In genomic region chr16:94317752-94318151, GRCm38 (mm10) we compare ENCODE assay signal across 18 mouse cellular contexts. TPM values are rescaled to one million over a fixed set of nuclear protein-coding genes. Genes with fewer than 3 reads are reported as not detected.
DNase-seq lines count a peak whose midpoint lies in the region; TF ChIP-seq lines count a peak whose summit lies in the region.
"Had no signal": no experiment of that assay in that cellular context is flagged by ENCODE, and none has a peak within 500 bp of the region (broad histone marks: within the 10 kb centered on the region; RNA-seq: fewer than 3 reads in every experiment).

No protein-coding gene starts in this region.

- intact Hi-C loops in gastrocnemius, adult 2 months (cut with DNase I): no loop called here

- H3K27ac ChIP-seq in gastrocnemius, adult 2 months: peak overlapping the region; percentile 48
- H3K27ac ChIP-seq: embryonic facial prominence, embryonic 12.5 days; forebrain, embryonic 15.5 days; hindbrain, embryonic 15.5 days; limb, embryonic 15.5 days; midbrain, embryonic 13.5 days had no signal

- DNase-seq in gastrocnemius, adult 2 months: no peak
- no peak for DNase-seq in gastrocnemius, postnatal 10 days
- DNase-seq in urinary bladder, postnatal 25 days (ENCODE audit: low spot score): peak; percentile 12
- no peak for DNase-seq in urinary bladder, postnatal 4 days (ENCODE audit: low spot score in 2 of 2)
- peak; percentile 62 for DNase-seq in large intestine, adult 2 months (ENCODE audit: low read depth, low spot score)
- DNase-seq in yolk sac, embryonic 10.5 days (ENCODE audit: low spot score): peak; percentile 40
- no peak for DNase-seq in cerebellum, adult 9-11 months
- DNase-seq in embryo, embryonic 11 days: no peak
- DNase-seq: cerebellum, adult 8-10 months; gastrocnemius, postnatal 36 days; layer of hippocampus, postnatal 36 days; right cerebral cortex, postnatal 14 days had no signal

- WGBS in large intestine, adult 2 months: 31% methylated on average over 5 of the region's 5 CpGs

- TF ChIP-seq CTCF in gastrocnemius, adult 2 months (IDR thresholded peaks at IDR 0.05): no peak

- H3K4me3 ChIP-seq in gastrocnemius, adult 2 months: no peak overlapping the region
- H3K4me3 ChIP-seq: embryonic facial prominence, embryonic 12.5 days; forebrain, embryonic 15.5 days; hindbrain, embryonic 15.5 days; limb, embryonic 15.5 days; midbrain, embryonic 13.5 days had no signal

RNA-seq across cellular contexts. Expression of gene Hlcs, which starts 4.4 kb away (rescaled TPM):
- total RNA-seq in gastrocnemius, adult 2 months (2021): 10 to 100 TPM in 1 of 2 experiments, 1 to 10 TPM in 1; 7.5 to 10.3 TPM
- total RNA-seq in gastrocnemius, postnatal 10 days (2021): 1 to 10 TPM; 7.0 to 7.7 TPM
- polyA plus RNA-seq in large intestine, adult 2 months (2012; rRNA removed): 4.0 and 5.4 TPM in 2 replicates

RNA-seq across cellular contexts. Expression of gene Ripply3, which starts 10.5 kb away (rescaled TPM):
- total RNA-seq in gastrocnemius, adult 2 months (2021): 1 to 10 TPM in 1 of 2 experiments, under 1 TPM in 1; 0.59 to 1.0 TPM
- total RNA-seq in gastrocnemius, postnatal 10 days (2021): 1 to 10 TPM; 1.9 to 3.4 TPM
- polyA plus RNA-seq in large intestine, adult 2 months (2012; rRNA removed): 1.2 and 1.4 TPM in 2 replicates
- total RNA-seq: layer of hippocampus, postnatal 36 days had no signal
- polyA plus RNA-seq: G1E had no signal

RNA-seq across cellular contexts. Expression of gene Ttc3, which starts 52.7 kb away (rescaled TPM):
- 10 to 100 TPM; 54.4 to 55.3 TPM for total RNA-seq in gastrocnemius, adult 2 months (2021)
- total RNA-seq in gastrocnemius, postnatal 10 days (2021): 100 to 1,000 TPM; 103 to 128 TPM
- polyA plus RNA-seq in large intestine, adult 2 months (2012; rRNA removed): 8.1 and 16.0 TPM in 2 replicates

RNA-seq across cellular contexts. Expression of gene Pigp, which starts 53.9 kb away (rescaled TPM):
- total RNA-seq in gastrocnemius, adult 2 months (2021): 100 to 1,000 TPM; 149 to 161 TPM
- total RNA-seq in gastrocnemius, postnatal 10 days (2021): 100 to 1,000 TPM; 144 to 146 TPM
- polyA plus RNA-seq in large intestine, adult 2 months (2012; rRNA removed): 23.5 and 25.5 TPM in 2 replicates

Comparison
In these comparisons a context has a peak if more than half of its experiments do, and no peak if none do; other contexts are left out.
1. DNase-seq: peak in urinary bladder, postnatal 25 days (single experiment), large intestine, adult 2 months (single experiment) and yolk sac, embryonic 10.5 days (single experiment); none in gastrocnemius, adult 2 months (single experiment), gastrocnemius, postnatal 10 days (single experiment), urinary bladder, postnatal 4 days (0 of 2), cerebellum, adult 9-11 months (single experiment) and embryo, embryonic 11 days (single experiment).